Mouse (Mus musculus): ENCODE measurements at regions not wholly inside any gene's neighbourhood (a gene's known extent, or its start where the extent isn't known, plus 50 kb on each side); places are given as distances from the start of the nearest gene placed in this dataset.
A peak's percentile ranks its signal among the peaks of the same experiment; 100 is the strongest.

- H3K9me3 ChIP-seq (replicated peaks; ENCODE audit: control insufficient read depth, low read length), result no peaks in the 10 kb centered on the region
- H3K4me3 ChIP-seq (ENCODE audit: low read depth, low read length), result no peak overlapping the region
- H3K4me1 ChIP-seq (ENCODE audit: control insufficient read depth, insufficient read depth, low read length), result peaks cover 26% of the 10 kb centered on the region
- ATAC-seq, result peak; percentile 52
- WGBS, result 0% methylated on average over 1 of the region's 1 CpGs
- no peaks in the 10 kb centered on the region for H3K36me3 ChIP-seq (ENCODE audit: control insufficient read depth, insufficient read depth, low read length)
- H3K4me2 ChIP-seq (ENCODE audit: low read length), result no peak overlapping the region
- no peaks in the 10 kb centered on the region for H3K27me3 ChIP-seq (replicated peaks; ENCODE audit: control insufficient read depth, insufficient read depth, low read length)
- peak overlapping the region; percentile 28 for H3K27ac ChIP-seq (ENCODE audit: low read depth, low read length)
- no peak overlapping the region for H3K9ac ChIP-seq (ENCODE audit: low read length)
- peak; percentile 63 for DNase-seq (ENCODE audit: low spot score)
Observed at GRCm38 (mm10) chr12:51190754-51191153, 157.1 kb upstream of the G2e3 start.

GRCm38 (mm10) chr12:51190186-51190585, 157.7 kb upstream of the G2e3 start:
- peak; percentile 37 for ATAC-seq
- no peak overlapping the region for H3K4me2 ChIP-seq (ENCODE audit: low read length)

GRCm38 (mm10) chr12:51188229-51188628, 159.6 kb upstream of the G2e3 start:
- H3K27me3 ChIP-seq (replicated peaks; ENCODE audit: control insufficient read depth, insufficient read depth, low read length), result no peaks in the 10 kb centered on the region
- no peak overlapping the region for H3K9ac ChIP-seq (ENCODE audit: low read length)
- ATAC-seq (peak; percentile 76), DNase-seq (ENCODE audit: low spot score) (peak; percentile 94)
- no peak overlapping the region for H3K27ac ChIP-seq (ENCODE audit: low read depth, low read length)
- H3K4me2 ChIP-seq (ENCODE audit: low read length), result no peak overlapping the region
- H3K4me3 ChIP-seq (ENCODE audit: low read depth, low read length), result no peak overlapping the region
- 0 out of 2 replicates have a peak, but pooled peaks cover 4% of the 10 kb centered on the region for H3K9me3 ChIP-seq (replicated peaks; ENCODE audit: control insufficient read depth, low read length)
- H3K4me1 ChIP-seq (ENCODE audit: control insufficient read depth, insufficient read depth, low read length), result peaks cover 24% of the 10 kb centered on the region
- H3K36me3 ChIP-seq (ENCODE audit: control insufficient read depth, insufficient read depth, low read length), result no peaks in the 10 kb centered on the region

More at GRCm38 (mm10) chr12:51190186-51190585, 157.7 kb upstream of the G2e3 start:
- H3K9ac ChIP-seq (ENCODE audit: low read length), result 0 out of 2 replicates have a peak overlapping the region, but pooled peaks have one; percentile 13
- H3K4me1 ChIP-seq (ENCODE audit: control insufficient read depth, insufficient read depth, low read length), result peaks cover 24% of the 10 kb centered on the region
- no peaks in the 10 kb centered on the region for H3K9me3 ChIP-seq (replicated peaks; ENCODE audit: control insufficient read depth, low read length)
- H3K27me3 ChIP-seq (replicated peaks; ENCODE audit: control insufficient read depth, insufficient read depth, low read length), result no peaks in the 10 kb centered on the region
- no peaks in the 10 kb centered on the region for H3K36me3 ChIP-seq (ENCODE audit: control insufficient read depth, insufficient read depth, low read length)
- no peak overlapping the region for H3K4me3 ChIP-seq (ENCODE audit: low read depth, low read length)
- peak; percentile 52 for DNase-seq (ENCODE audit: low spot score)
- WGBS, result 25% methylated on average over 5 of the region's 5 CpGs
- H3K27ac ChIP-seq (ENCODE audit: low read depth, low read length), result peak overlapping the region; percentile 28

- 23% methylated on average over 6 of the region's 6 CpGs for WGBS
- Histone ChIP-seq H3K4me3 (ENCODE audit: low read depth, low read length) (no peak overlapping the region), H3K36me3 (ENCODE audit: control insufficient read depth, insufficient read depth, low read length) (no peaks in the 10 kb centered on the region), H3K4me2 (ENCODE audit: low read length) (no peak overlapping the region), H3K4me1 (ENCODE audit: control insufficient read depth, insufficient read depth, low read length) (peaks cover 24% of the 10 kb centered on the region), H3K9me3 (replicated peaks; ENCODE audit: control insufficient read depth, low read length) (0 out of 2 replicates have a peak, but pooled peaks cover 4% of the 10 kb centered on the region), H3K27ac (ENCODE audit: low read depth, low read length) (no peak overlapping the region), H3K27me3 (replicated peaks; ENCODE audit: control insufficient read depth, insufficient read depth, low read length) (no peaks in the 10 kb centered on the region), H3K9ac (ENCODE audit: low read length) (no peak overlapping the region)
- ATAC-seq, result no peak
- DNase-seq (ENCODE audit: low spot score), result no peak
Observed at GRCm38 (mm10) chr12:51187726-51188125, 160.1 kb upstream of the G2e3 start.

GRCm38 (mm10) chr12:51185751-51186150, 162.1 kb upstream of the G2e3 start:
- no peak overlapping the region for H3K9ac ChIP-seq (ENCODE audit: low read length)

GRCm38 (mm10) chr12:51174906-51175756, 172.7 kb upstream of the G2e3 start:
- no peaks in the 10 kb centered on the region for H3K27me3 ChIP-seq (replicated peaks; ENCODE audit: control insufficient read depth, insufficient read depth, low read length)
- peak overlapping the region; percentile 15 for H3K27ac ChIP-seq (ENCODE audit: low read depth, low read length)
- H3K4me2 ChIP-seq (ENCODE audit: low read length), result peak overlapping the region; percentile 18; the same call in 1 of the 2 replicates
- no peak overlapping the region for H3K4me3 ChIP-seq (ENCODE audit: low read depth, low read length)
- no peak overlapping the region for H3K9ac ChIP-seq (ENCODE audit: low read length)
- DNase-seq (ENCODE audit: low spot score) (peak; percentile 57), ATAC-seq (peak; percentile 66)
- WGBS, result 13% methylated on average over 16 of the region's 16 CpGs
- H3K9me3 ChIP-seq (replicated peaks; ENCODE audit: control insufficient read depth, low read length), result no peaks in the 10 kb centered on the region
- no peaks in the 10 kb centered on the region for H3K36me3 ChIP-seq (ENCODE audit: control insufficient read depth, insufficient read depth, low read length)
- no peaks in the 10 kb centered on the region; the same call in 1 of the 2 replicates for H3K4me1 ChIP-seq (ENCODE audit: control insufficient read depth, insufficient read depth, low read length)

More at GRCm38 (mm10) chr12:51185751-51186150, 162.1 kb upstream of the G2e3 start:
- DNase-seq (ENCODE audit: low spot score) (peak; percentile 77), ATAC-seq (peak; percentile 77)
- Histone ChIP-seq H3K9me3 (replicated peaks; ENCODE audit: control insufficient read depth, low read length) (0 out of 2 replicates have a peak, but pooled peaks cover 4% of the 10 kb centered on the region), H3K36me3 (ENCODE audit: control insufficient read depth, insufficient read depth, low read length) (no peaks in the 10 kb centered on the region), H3K4me2 (ENCODE audit: low read length) (no peak overlapping the region), H3K4me1 (ENCODE audit: control insufficient read depth, insufficient read depth, low read length) (peaks cover 21% of the 10 kb centered on the region), H3K4me3 (ENCODE audit: low read depth, low read length) (no peak overlapping the region), H3K27ac (ENCODE audit: low read depth, low read length) (peak overlapping the region; percentile 65), H3K27me3 (replicated peaks; ENCODE audit: control insufficient read depth, insufficient read depth, low read length) (no peaks in the 10 kb centered on the region)
- WGBS, result 67% methylated on average over 8 of the region's 8 CpGs

- no peaks in the 10 kb centered on the region for H3K36me3 ChIP-seq (ENCODE audit: control insufficient read depth, insufficient read depth, low read length)
- H3K4me2 ChIP-seq (ENCODE audit: low read length), result no peak overlapping the region
- H3K9ac ChIP-seq (ENCODE audit: low read length), result no peak overlapping the region
- WGBS, result 70% methylated on average over 7 of the region's 7 CpGs
- no peaks in the 10 kb centered on the region for H3K27me3 ChIP-seq (replicated peaks; ENCODE audit: control insufficient read depth, insufficient read depth, low read length)
- H3K4me1 ChIP-seq (ENCODE audit: control insufficient read depth, insufficient read depth, low read length), result no peaks in the 10 kb centered on the region
- no peak overlapping the region for H3K4me3 ChIP-seq (ENCODE audit: low read depth, low read length)
- no peaks in the 10 kb centered on the region for H3K9me3 ChIP-seq (replicated peaks; ENCODE audit: control insufficient read depth, low read length)
- DNase-seq (ENCODE audit: low spot score) (no peak), ATAC-seq (no peak)
- no peak overlapping the region for H3K27ac ChIP-seq (ENCODE audit: low read depth, low read length)
Observed at GRCm38 (mm10) chr12:51165186-51165585, 182.7 kb upstream of the G2e3 start.

GRCm38 (mm10) chr12:51160995-51161394, 186.9 kb upstream of the G2e3 start:
- WGBS, result 100% methylated on average over 1 of the region's 1 CpGs
- Histone ChIP-seq H3K4me1 (ENCODE audit: control insufficient read depth, insufficient read depth, low read length) (no peaks in the 10 kb centered on the region), H3K36me3 (ENCODE audit: control insufficient read depth, insufficient read depth, low read length) (no peaks in the 10 kb centered on the region), H3K4me2 (ENCODE audit: low read length) (no peak overlapping the region), H3K9me3 (replicated peaks; ENCODE audit: control insufficient read depth, low read length) (no peaks in the 10 kb centered on the region), H3K27me3 (replicated peaks; ENCODE audit: control insufficient read depth, insufficient read depth, low read length) (no peaks in the 10 kb centered on the region), H3K9ac (ENCODE audit: low read length) (no peak overlapping the region), H3K27ac (ENCODE audit: low read depth, low read length) (no peak overlapping the region), H3K4me3 (ENCODE audit: low read depth, low read length) (no peak overlapping the region)
- DNase-seq (ENCODE audit: low spot score) (no peak), ATAC-seq (no peak)

GRCm38 (mm10) chr12:51160122-51160521, 187.7 kb upstream of the G2e3 start:
- 60% methylated on average over 1 of the region's 1 CpGs for WGBS
- ATAC-seq (no peak), DNase-seq (ENCODE audit: low spot score) (peak; percentile 3)

More at GRCm38 (mm10) chr12:51160122-51160521, 187.7 kb upstream of the G2e3 start:
- Histone ChIP-seq H3K9ac (ENCODE audit: low read length) (no peak overlapping the region), H3K36me3 (ENCODE audit: control insufficient read depth, insufficient read depth, low read length) (no peaks in the 10 kb centered on the region), H3K4me2 (ENCODE audit: low read length) (no peak overlapping the region), H3K4me1 (ENCODE audit: control insufficient read depth, insufficient read depth, low read length) (no peaks in the 10 kb centered on the region), H3K27ac (ENCODE audit: low read depth, low read length) (no peak overlapping the region), H3K9me3 (replicated peaks; ENCODE audit: control insufficient read depth, low read length) (no peaks in the 10 kb centered on the region), H3K4me3 (ENCODE audit: low read depth, low read length) (no peak overlapping the region), H3K27me3 (replicated peaks; ENCODE audit: control insufficient read depth, insufficient read depth, low read length) (no peaks in the 10 kb centered on the region)
